Mouse (Mus musculus): ENCODE measurements at regions not wholly inside any gene's neighbourhood (a gene's known extent, or its start where the extent isn't known, plus 50 kb on each side); places are given as distances from the start of the nearest gene placed in this dataset.

- WGBS: 86% methylated on average over 8 of the region's 8 CpGs
- H3K36me3 ChIP-seq (ENCODE audit: control insufficient read depth, insufficient read depth, low read length): no peaks in the 10 kb centered on the region
- DNase-seq (ENCODE audit: low spot score) (no peak), ATAC-seq (ENCODE audit: low FRiP score, low read depth) (no peak)
- H3K27ac ChIP-seq (replicated peaks; ENCODE audit: low read depth, low read length): no peak overlapping the region
- H3K9me3 ChIP-seq (ENCODE audit: control insufficient read depth, low read length): no peaks in the 10 kb centered on the region
- H3K4me1 ChIP-seq (ENCODE audit: control insufficient read depth, insufficient read depth, low read length): no peaks in the 10 kb centered on the region
- no peak overlapping the region for H3K4me3 ChIP-seq (replicated peaks; ENCODE audit: low read length)
- H3K4me2 ChIP-seq (replicated peaks; ENCODE audit: low read depth, low read length, severe bottlenecking): no peak overlapping the region
- TF ChIP-seq POLR2A (IDR thresholded peaks at IDR 0.05; ENCODE audit: borderline replicate concordance, extremely low read depth, insufficient read depth, insufficient read length): no peak
- no peak overlapping the region for H3K9ac ChIP-seq (ENCODE audit: low read depth, low read length, severe bottlenecking)
- H3K27me3 ChIP-seq (ENCODE audit: control insufficient read depth, insufficient read depth, low read length): no peaks in the 10 kb centered on the region
Measured at GRCm38 (mm10) chr9:61555173-61555572, 183.0 kb downstream of the Tle3 start.

- Histone ChIP-seq H3K9ac (ENCODE audit: low read depth, low read length, severe bottlenecking) (no peak overlapping the region), H3K9me3 (ENCODE audit: control insufficient read depth, low read length) (no peaks in the 10 kb centered on the region), H3K27me3 (ENCODE audit: control insufficient read depth, insufficient read depth, low read length) (no peaks in the 10 kb centered on the region), H3K4me2 (replicated peaks; ENCODE audit: low read depth, low read length, severe bottlenecking) (no peak overlapping the region), H3K4me1 (ENCODE audit: control insufficient read depth, insufficient read depth, low read length) (0 out of 2 replicates have a peak, but pooled peaks cover under 1% of the 10 kb centered on the region), H3K27ac (replicated peaks; ENCODE audit: low read depth, low read length) (no peak overlapping the region), H3K4me3 (replicated peaks; ENCODE audit: low read length) (no peak overlapping the region), H3K36me3 (ENCODE audit: control insufficient read depth, insufficient read depth, low read length) (no peaks in the 10 kb centered on the region)
- DNase-seq (ENCODE audit: low spot score) (peak; percentile 17), ATAC-seq (ENCODE audit: low FRiP score, low read depth) (no peak)
- 77% methylated on average over 7 of the region's 7 CpGs for WGBS
- TF ChIP-seq POLR2A (IDR thresholded peaks at IDR 0.05; ENCODE audit: borderline replicate concordance, extremely low read depth, insufficient read depth, insufficient read length): no peak
Measured at GRCm38 (mm10) chr9:61554611-61555010, 182.4 kb downstream of the Tle3 start.

GRCm38 (mm10) chr9:61553626-61554025 lies 181.5 kb downstream of the Tle3 start:
- no peaks in the 10 kb centered on the region for H3K9me3 ChIP-seq (ENCODE audit: control insufficient read depth, low read length)
- H3K9ac ChIP-seq (ENCODE audit: low read depth, low read length, severe bottlenecking): no peak overlapping the region
- DNase-seq (ENCODE audit: low spot score) (peak; percentile 13), ATAC-seq (ENCODE audit: low FRiP score, low read depth) (peak; percentile 21; the same call in 1 of the 2 replicates)
- peaks cover 4% of the 10 kb centered on the region; the same call in 1 of the 2 replicates for H3K4me1 ChIP-seq (ENCODE audit: control insufficient read depth, insufficient read depth, low read length)
- H3K27ac ChIP-seq (replicated peaks; ENCODE audit: low read depth, low read length): no peak overlapping the region
- H3K36me3 ChIP-seq (ENCODE audit: control insufficient read depth, insufficient read depth, low read length): no peaks in the 10 kb centered on the region
- H3K27me3 ChIP-seq (ENCODE audit: control insufficient read depth, insufficient read depth, low read length): no peaks in the 10 kb centered on the region
- H3K4me3 ChIP-seq (replicated peaks; ENCODE audit: low read length): no peak overlapping the region
- TF ChIP-seq POLR2A (IDR thresholded peaks at IDR 0.05; ENCODE audit: borderline replicate concordance, extremely low read depth, insufficient read depth, insufficient read length): no peak
- 62% methylated on average over 5 of the region's 5 CpGs for WGBS
- no peak overlapping the region for H3K4me2 ChIP-seq (replicated peaks; ENCODE audit: low read depth, low read length, severe bottlenecking)

GRCm38 (mm10) chr9:61551361-61551760 lies 179.2 kb downstream of the Tle3 start:
- no peak for TF ChIP-seq POLR2A (IDR thresholded peaks at IDR 0.05; ENCODE audit: borderline replicate concordance, extremely low read depth, insufficient read depth, insufficient read length)
- no peak overlapping the region for H3K27ac ChIP-seq (replicated peaks; ENCODE audit: low read depth, low read length)
- WGBS: 70% methylated on average over 9 of the region's 9 CpGs
- peaks cover 4% of the 10 kb centered on the region; the same call in 1 of the 2 replicates for H3K4me1 ChIP-seq (ENCODE audit: control insufficient read depth, insufficient read depth, low read length)
- DNase-seq (ENCODE audit: low spot score) (no peak), ATAC-seq (ENCODE audit: low FRiP score, low read depth) (no peak)
- H3K4me2 ChIP-seq (replicated peaks; ENCODE audit: low read depth, low read length, severe bottlenecking): no peak overlapping the region
- no peak overlapping the region for H3K4me3 ChIP-seq (replicated peaks; ENCODE audit: low read length)
- H3K27me3 ChIP-seq (ENCODE audit: control insufficient read depth, insufficient read depth, low read length): no peaks in the 10 kb centered on the region
- H3K9me3 ChIP-seq (ENCODE audit: control insufficient read depth, low read length): no peaks in the 10 kb centered on the region
- H3K9ac ChIP-seq (ENCODE audit: low read depth, low read length, severe bottlenecking): no peak overlapping the region
- H3K36me3 ChIP-seq (ENCODE audit: control insufficient read depth, insufficient read depth, low read length): no peaks in the 10 kb centered on the region

GRCm38 (mm10) chr9:61550326-61550725 lies 178.2 kb downstream of the Tle3 start:
- no peak for ATAC-seq (ENCODE audit: low FRiP score, low read depth)
- WGBS: 62% methylated on average over 3 of the region's 3 CpGs

More at GRCm38 (mm10) chr9:61550326-61550725, 178.2 kb downstream of the Tle3 start:
- Histone ChIP-seq H3K27ac (replicated peaks; ENCODE audit: low read depth, low read length) (no peak overlapping the region), H3K36me3 (ENCODE audit: control insufficient read depth, insufficient read depth, low read length) (no peaks in the 10 kb centered on the region), H3K27me3 (ENCODE audit: control insufficient read depth, insufficient read depth, low read length) (no peaks in the 10 kb centered on the region), H3K4me1 (ENCODE audit: control insufficient read depth, insufficient read depth, low read length) (peaks cover 7% of the 10 kb centered on the region; the same call in 1 of the 2 replicates), H3K9me3 (ENCODE audit: control insufficient read depth, low read length) (no peaks in the 10 kb centered on the region), H3K4me3 (replicated peaks; ENCODE audit: low read length) (no peak overlapping the region), H3K4me2 (replicated peaks; ENCODE audit: low read depth, low read length, severe bottlenecking) (no peak overlapping the region), H3K9ac (ENCODE audit: low read depth, low read length, severe bottlenecking) (no peak overlapping the region)
- no peak for TF ChIP-seq POLR2A (IDR thresholded peaks at IDR 0.05; ENCODE audit: borderline replicate concordance, extremely low read depth, insufficient read depth, insufficient read length)
- DNase-seq (ENCODE audit: low spot score): no peak

All from limb, embryonic 14.5 days (tissue).